Mouse (Mus musculus) liver, postnatal 0 days (tissue): ENCODE results near the gene Mbnl3. TPM values are rescaled to one million over a fixed set of nuclear protein-coding genes. Genes with fewer than 3 reads are reported as not detected.

Source experiments
- ATAC-seq: fragments of 200-750 bp; cut with Nextera tagmentation; 2 replicates; pipeline ENCODE4 v1.8.0; 2017; ENCODE audit warnings: mild to moderate bottlenecking, moderate library complexity
- DNase-seq: peaks from one replicate; pipeline ENCODE4 v3.0.0-alpha.2; 2016
- H3K27ac ChIP-seq: fragments of 300-500 bp; sonication (generic); 2 replicates; pipeline ENCODE4 v1.5.1; 2014; ENCODE audit warnings: antibody characterized with exemption, moderate library complexity, mild to moderate bottlenecking, low read depth
- H3K27me3 ChIP-seq: fragments of 300-500 bp; sonication (generic); 2 replicates; pipeline ENCODE4 v1.6.1; 2014; ENCODE audit warnings: low read length, control low read depth, mixed read lengths; ENCODE audit not compliant: insufficient read depth
- H3K36me3 ChIP-seq: fragments of 300-500 bp; sonication (generic); replicated peaks from 2 replicates; pipeline ENCODE4 v1.6.1; 2014; ENCODE audit warnings: mild to moderate bottlenecking, control low read depth, low read length, moderate library complexity, mixed read lengths; ENCODE audit not compliant: insufficient read depth
- H3K4me1 ChIP-seq: fragments of 300-500 bp; sonication (generic); 2 replicates; pipeline ENCODE4 v1.6.1; 2014; ENCODE audit warnings: antibody characterized with exemption, mild to moderate bottlenecking, control low read depth; ENCODE audit not compliant: insufficient read depth
- H3K4me2 ChIP-seq: fragments of 300-500 bp; sonication (generic); 2 replicates; pipeline ENCODE4 v1.6.1; 2014; ENCODE audit warnings: low read depth, mild to moderate bottlenecking, low read length, moderate library complexity, mixed read lengths
- H3K4me3 ChIP-seq: fragments of 300-500 bp; sonication (generic); 2 replicates; pipeline ENCODE4 v1.5.1; 2014; ENCODE audit warnings: low read depth, low read length
- H3K9ac ChIP-seq: fragments of 300-500 bp; sonication (generic); replicated peaks from 2 replicates; pipeline ENCODE4 v1.6.1; 2014; ENCODE audit warnings: mild to moderate bottlenecking, moderate library complexity
- H3K9me3 ChIP-seq: fragments of 300-500 bp; sonication (generic); 2 replicates; pipeline ENCODE4 v1.6.1; 2016; ENCODE audit warnings: mild to moderate bottlenecking, control low read depth, low read length, mixed read lengths
- CTCF ChIP-seq: sonication (generic); IDR thresholded peaks from 2 replicates; pipeline ENCODE4 v1.5.1; 2016; ENCODE audit warnings: antibody characterized with exemption, low read depth
- EP300 ChIP-seq: IDR thresholded peaks from 2 replicates; pipeline ENCODE4 v1.6.1; 2016; ENCODE audit warnings: antibody characterized with exemption, low read depth, mild to moderate bottlenecking
- WGBS: fragments of 180-500 bp; shearing (Covaris S2); extraction: QIAGEN DNeasy Blood & Tissue Kit; methylation state at CpG from one replicate; pipeline ENCODE4 v1.1.7; 2014; ENCODE audit not compliant: insufficient replicate concordance; 5-methylcytosine and 5-hydroxymethylcytosine counted together
- microRNA-seq: library from miRNA; unstranded; fragments of <30 nt; microRNA quantifications from one replicate; pipeline ENCODE4, GENCODE M21; 2016
- polyA plus RNA-seq: library from polyadenylated mRNA; unstranded; fragments of >200 nt; fragmentation: Nextera tagmentation; extraction: Ambion mirVana; gene quantifications from 2 replicates; pipeline ENCODE4 v1.2.1, GENCODE M21; 2015

Mbnl3 gene
- polyA plus RNA-seq, 1 experiment from 2014 or later, result 3.7 TPM

DNA sequence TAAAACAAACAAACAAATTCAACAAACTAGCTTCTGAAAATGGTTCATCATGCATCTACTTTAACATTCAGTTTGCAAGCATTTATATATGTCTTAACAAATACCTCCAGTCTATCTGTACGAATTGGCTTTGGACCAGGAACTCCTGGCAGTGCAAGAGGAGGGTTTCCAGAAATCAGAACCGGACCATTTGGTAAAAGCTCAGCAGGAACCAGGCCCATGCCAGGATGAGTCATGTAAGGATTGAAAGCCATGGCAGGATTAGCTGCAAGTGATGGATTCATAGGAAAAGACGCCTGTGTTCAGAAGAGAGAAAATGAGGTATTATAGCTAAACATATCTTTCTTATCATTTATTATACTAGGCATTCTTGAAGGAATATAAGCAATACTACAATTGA lies 75.0 kb downstream of the Mbnl3 start:
- TF ChIP-seq EP300 (no peak), CTCF (no peak)
- 66% methylated on average over 3 of the region's 3 CpGs for WGBS
- Histone ChIP-seq H3K27me3 (no peaks in the 10 kb centered on the region), H3K27ac (no peak overlapping the region), H3K4me2 (no peak overlapping the region), H3K9me3 (no peaks in the 10 kb centered on the region), H3K36me3 (no peaks in the 10 kb centered on the region), H3K9ac (no peak overlapping the region), H3K4me1 (no peaks in the 10 kb centered on the region), H3K4me3 (no peak overlapping the region)
- DNase-seq (no peak), ATAC-seq (no peak)

DNA sequence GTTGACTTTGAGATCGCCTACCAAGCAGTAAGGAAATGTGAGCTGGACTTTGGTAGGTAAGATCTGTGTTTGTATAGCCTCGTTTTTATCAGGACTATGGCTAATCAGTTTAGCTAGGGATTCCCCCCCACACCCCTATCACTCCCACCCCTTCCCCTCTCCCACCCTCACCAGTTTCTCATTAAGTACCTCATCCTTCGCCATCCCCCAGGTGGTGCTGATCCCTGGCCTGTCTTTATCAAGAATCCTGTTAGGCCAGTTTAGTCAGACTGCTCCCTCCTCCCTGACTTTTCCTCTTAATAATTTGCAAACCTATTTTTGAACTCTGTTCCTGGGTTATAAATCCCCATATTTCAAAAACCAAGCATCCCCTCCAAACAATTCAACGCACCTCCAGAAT lies 103.6 kb downstream of the Mbnl3 start:
- H3K36me3 ChIP-seq, result no peaks in the 10 kb centered on the region
- H3K9ac ChIP-seq, result no peak overlapping the region
- TF ChIP-seq CTCF, result no peak
- TF ChIP-seq EP300, result no peak
- WGBS, result 67% methylated on average over 4 of the region's 4 CpGs
- H3K27me3 ChIP-seq, result no peaks in the 10 kb centered on the region
- H3K4me1 ChIP-seq, result no peaks in the 10 kb centered on the region
- no peaks in the 10 kb centered on the region for H3K9me3 ChIP-seq
- H3K27ac ChIP-seq, result no peak overlapping the region
- DNase-seq, result no peak
- H3K4me3 ChIP-seq, result no peak overlapping the region
- no peak overlapping the region for H3K4me2 ChIP-seq
- no peak for ATAC-seq

GRCm38 (mm10) chrX:51084972-51085371 lies 121.4 kb downstream of the Mbnl3 start:
- H3K4me3 ChIP-seq, result no peak overlapping the region
- DNase-seq, result no peak

GRCm38 (mm10) chrX:51084211-51084610 lies 122.1 kb downstream of the Mbnl3 start:
- DNase-seq (no peak), ATAC-seq (no peak)
- TF ChIP-seq CTCF (no peak), EP300 (no peak)
- no peak overlapping the region for H3K4me2 ChIP-seq
- H3K4me1 ChIP-seq, result no peaks in the 10 kb centered on the region
- H3K4me3 ChIP-seq, result no peak overlapping the region
- no peaks in the 10 kb centered on the region for H3K36me3 ChIP-seq
- H3K9me3 ChIP-seq, result no peaks in the 10 kb centered on the region
- 63% methylated on average over 1 of the region's 1 CpGs for WGBS
- no peaks in the 10 kb centered on the region for H3K27me3 ChIP-seq
- no peak overlapping the region for H3K9ac ChIP-seq
- no peak overlapping the region for H3K27ac ChIP-seq

More at GRCm38 (mm10) chrX:51084972-51085371, 121.4 kb downstream of the Mbnl3 start:
- Histone ChIP-seq H3K9me3 (no peaks in the 10 kb centered on the region), H3K4me1 (no peaks in the 10 kb centered on the region), H3K27ac (no peak overlapping the region), H3K27me3 (no peaks in the 10 kb centered on the region), H3K4me2 (no peak overlapping the region), H3K36me3 (no peaks in the 10 kb centered on the region), H3K9ac (no peak overlapping the region)
- WGBS, result 44% methylated on average over 6 of the region's 6 CpGs
- no peak for TF ChIP-seq EP300
- TF ChIP-seq CTCF, result no peak
- ATAC-seq, result no peak

- TF ChIP-seq EP300, result no peak
- peak; percentile 56 for TF ChIP-seq CTCF
- WGBS, result 31% methylated on average over 3 of the region's 3 CpGs
- no peak for ATAC-seq
- Histone ChIP-seq H3K27ac (no peak overlapping the region), H3K4me2 (no peak overlapping the region), H3K9me3 (no peaks in the 10 kb centered on the region), H3K9ac (no peak overlapping the region), H3K36me3 (no peaks in the 10 kb centered on the region), H3K4me1 (no peaks in the 10 kb centered on the region), H3K27me3 (no peaks in the 10 kb centered on the region), H3K4me3 (no peak overlapping the region)
- peak; percentile 22 for DNase-seq
Measured at GRCm38 (mm10) chrX:51076744-51077143, 129.6 kb downstream of the Mbnl3 start.

Small RNAs within 50 kb of the gene (microRNA-seq; reads per million reads assigned to microRNA genes)
- gene Gm23417, result not detected

Other genes with a start within 250 kb of the Mbnl3 start
- 8.5 and 9.5 TPM in 2 replicates for gene Rap2c, start 188.5 kb downstream of the Mbnl3 start, polyA plus RNA-seq